Mouse (Mus musculus) CD4-positive, CD25-positive, alpha-beta regulatory T cell, adult 4 months (primary cell): ENCODE data around the gene Zyx. TPM values are rescaled to one million over a fixed set of nuclear protein-coding genes. Genes with fewer than 3 reads are reported as not detected.

Source experiments
- ATAC-seq: one replicate; pipeline ENCODE4 v1.8.0; 2017
- polyA plus RNA-seq, 2 experiments: library from polyadenylated mRNA; unstranded; fragments of 100-300 nt; shearing (Covaris generic); gene quantifications; one replicate each; pipeline ENCODE4 v1.2.1; 2017

The Zyx gene
- polyA plus RNA-seq, 2 experiments from 2014 or later, result 37.2 to 50.6 TPM

- no peak for ATAC-seq
Measured at GRCm38 (mm10) chr6:42350968-42351775, 1.7 kb downstream of the Zyx start.

- ATAC-seq, result no peak
Measured at GRCm38 (mm10) chr6:42351776-42352485, 2.5 kb downstream of the Zyx start.

GRCm38 (mm10) chr6:42352486-42352846 lies 3.0 kb downstream of the Zyx start:
- no peak for ATAC-seq

- ATAC-seq, result no peak
Measured at GRCm38 (mm10) chr6:42353180-42353579, 3.8 kb downstream of the Zyx start.

- no peak for ATAC-seq
Measured at GRCm38 (mm10) chr6:42354076-42355019, 4.9 kb downstream of the Zyx start.

GRCm38 (mm10) chr6:42355366-42355765 lies 5.9 kb downstream of the Zyx start:
- no peak for ATAC-seq

GRCm38 (mm10) chr6:42355794-42356600 lies 6.6 kb downstream of the Zyx start:
- no peak for ATAC-seq

- no peak for ATAC-seq
Measured at GRCm38 (mm10) chr6:42356913-42357312, 7.5 kb downstream of the Zyx start.

GRCm38 (mm10) chr6:42357901-42358300 lies 8.5 kb downstream of the Zyx start:
- ATAC-seq, result no peak

GRCm38 (mm10) chr6:42358901-42359300 lies 9.5 kb downstream of the Zyx start:
- ATAC-seq, result no peak

- ATAC-seq, result no peak
Measured at GRCm38 (mm10) chr6:42359364-42360147, 10.1 kb downstream of the Zyx start.

GRCm38 (mm10) chr6:42360231-42360840 lies 10.9 kb downstream of the Zyx start:
- no peak for ATAC-seq

- ATAC-seq, result no peak
Measured at GRCm38 (mm10) chr6:42361041-42361895, 11.8 kb downstream of the Zyx start.

GRCm38 (mm10) chr6:42362074-42362473 lies 12.6 kb downstream of the Zyx start:
- ATAC-seq, result no peak

- ATAC-seq, result no peak
Measured at GRCm38 (mm10) chr6:42362497-42362896, 13.1 kb downstream of the Zyx start.

- ATAC-seq, result no peak
Measured at GRCm38 (mm10) chr6:42362974-42363373, 13.5 kb downstream of the Zyx start.

- no peak for ATAC-seq
Measured at GRCm38 (mm10) chr6:42364066-42364465, 14.6 kb downstream of the Zyx start.

GRCm38 (mm10) chr6:42364607-42365006 lies 15.2 kb downstream of the Zyx start:
- ATAC-seq, result no peak

- no peak for ATAC-seq
Measured at GRCm38 (mm10) chr6:42365215-42365614, 15.8 kb downstream of the Zyx start.

- ATAC-seq, result no peak
Measured at GRCm38 (mm10) chr6:42369870-42370269, 20.4 kb downstream of the Zyx start.
